Mouse (Mus musculus): ENCODE measurements around the gene Orai3. TPM values are rescaled to one million over a fixed set of nuclear protein-coding genes. Genes with fewer than 3 reads are reported as not detected.
"Not testable (repeated sequence)": the region's sequence is repeated elsewhere in the genome, so short reads cannot be mapped to it uniquely, and the experiment has no call there.

Gene Orai3
- 4.8 and 5.4 TPM in 2 replicates for polyA plus RNA-seq (2015; fragmentation: Nextera tagmentation; extraction: Ambion mirVana)

- peak; percentile 61 for ATAC-seq
- no peaks in the 10 kb centered on the region for H3K27me3 ChIP-seq
- H3K4me2 ChIP-seq = peak within 1 kb of the TSS; percentile 80
- peak within 1 kb of the TSS; percentile 66 for H3K27ac ChIP-seq
- H3K4me3 ChIP-seq = peak within 1 kb of the TSS; percentile 47
- 1% methylated on average over 24 of the region's 24 CpGs for WGBS
- peak within 1 kb of the TSS; percentile 74 for H3K9ac ChIP-seq
- H3K4me1 ChIP-seq = peaks cover 35% of the 10 kb centered on the region
- H3K36me3 ChIP-seq (ENCODE audit: poor library complexity, severe bottlenecking) = peaks cover 40% of the 10 kb centered on the region
- H3K9me3 ChIP-seq (replicated peaks) = no peaks in the 10 kb centered on the region
Observed at GRCm38 (mm10) chr7:127769651-127770038, at the start of gene Orai3. Orai3 (plus strand) TSS chr7:127769815.

GRCm38 (mm10) chr7:127725490-127725889 lies 44.1 kb upstream of the Orai3 start:
- no peak for ATAC-seq
- Histone ChIP-seq H3K27ac (no peak overlapping the region), H3K9me3 (replicated peaks) (no peaks in the 10 kb centered on the region), H3K36me3 (ENCODE audit: poor library complexity, severe bottlenecking) (no peaks in the 10 kb centered on the region), H3K9ac (no peak overlapping the region), H3K4me2 (no peak overlapping the region), H3K27me3 (no peaks in the 10 kb centered on the region), H3K4me1 (no peaks in the 10 kb centered on the region), H3K4me3 (no peak overlapping the region)
- 18% methylated on average over 2 of the region's 2 CpGs for WGBS

- Histone ChIP-seq H3K4me2 (no peak overlapping the region), H3K27ac (no peak overlapping the region), H3K9me3 (replicated peaks) (no peaks in the 10 kb centered on the region), H3K9ac (no peak overlapping the region), H3K4me1 (no peaks in the 10 kb centered on the region), H3K27me3 (no peaks in the 10 kb centered on the region), H3K4me3 (no peak overlapping the region), H3K36me3 (ENCODE audit: poor library complexity, severe bottlenecking) (no peaks in the 10 kb centered on the region)
- WGBS = 48% methylated on average over 6 of the region's 6 CpGs
- ATAC-seq = no peak
Observed at GRCm38 (mm10) chr7:127725924-127726323, 43.7 kb upstream of the Orai3 start.

GRCm38 (mm10) chr7:127727898-127728297 lies 41.7 kb upstream of the Orai3 start:
- H3K9me3 ChIP-seq (replicated peaks) = no peaks in the 10 kb centered on the region
- 89% methylated on average over 7 of the region's 7 CpGs for WGBS
- H3K4me3 ChIP-seq = no peak overlapping the region
- H3K4me1 ChIP-seq = no peaks in the 10 kb centered on the region
- no peaks in the 10 kb centered on the region for H3K36me3 ChIP-seq (ENCODE audit: poor library complexity, severe bottlenecking)
- ATAC-seq = no peak
- no peak overlapping the region for H3K9ac ChIP-seq
- H3K27ac ChIP-seq = no peak overlapping the region
- no peaks in the 10 kb centered on the region for H3K27me3 ChIP-seq
- H3K4me2 ChIP-seq = no peak overlapping the region

- Histone ChIP-seq H3K9me3 (replicated peaks) (no peaks in the 10 kb centered on the region), H3K9ac (no peak overlapping the region), H3K27me3 (no peaks in the 10 kb centered on the region), H3K4me1 (no peaks in the 10 kb centered on the region), H3K4me3 (no peak overlapping the region), H3K4me2 (no peak overlapping the region), H3K27ac (no peak overlapping the region), H3K36me3 (ENCODE audit: poor library complexity, severe bottlenecking) (no peaks in the 10 kb centered on the region)
- no peak for ATAC-seq
- WGBS = 66% methylated on average over 4 of the region's 4 CpGs
Observed at GRCm38 (mm10) chr7:127730170-127730569, 39.4 kb upstream of the Orai3 start.

- not testable (repeated sequence) for H3K4me2 ChIP-seq; H3K4me3 ChIP-seq; H3K9me3 ChIP-seq (replicated peaks); H3K9ac ChIP-seq; ATAC-seq; H3K4me1 ChIP-seq; H3K27me3 ChIP-seq; H3K36me3 ChIP-seq (ENCODE audit: poor library complexity, severe bottlenecking); H3K27ac ChIP-seq
- no CpG with 5 or more reads among the region's 5 CpGs for WGBS
Observed at GRCm38 (mm10) chr7:127732066-127732465, 37.5 kb upstream of the Orai3 start, which contains the start of gene Ctf2. Ctf2 (minus strand) TSS chr7:127732166.

GRCm38 (mm10) chr7:127744366-127745045 lies 25.1 kb upstream of the Orai3 start, which contains the start of gene Fbxl19:
Fbxl19 (plus strand) TSS chr7:127744543.
- H3K9ac ChIP-seq = peak within 1 kb of the TSS; percentile 60
- peak within 1 kb of the TSS; percentile 89 for H3K4me2 ChIP-seq
- H3K9me3 ChIP-seq (replicated peaks) = no peaks in the 10 kb centered on the region
- peak within 1 kb of the TSS; percentile 91 for H3K27ac ChIP-seq
- 1% methylated on average over 26 of the region's 26 CpGs for WGBS
- no peaks in the 10 kb centered on the region for H3K27me3 ChIP-seq
- H3K4me3 ChIP-seq = peak within 1 kb of the TSS; percentile 93
- ATAC-seq = no peak
- peaks cover 15% of the 10 kb centered on the region for H3K36me3 ChIP-seq (ENCODE audit: poor library complexity, severe bottlenecking)
- H3K4me1 ChIP-seq = peaks cover 20% of the 10 kb centered on the region

GRCm38 (mm10) chr7:127745251-127745651 lies 24.4 kb upstream of the Orai3 start:
- Histone ChIP-seq H3K4me3 (peak overlapping the region; percentile 93), H3K27ac (peak overlapping the region; percentile 91), H3K9me3 (replicated peaks) (no peaks in the 10 kb centered on the region), H3K27me3 (no peaks in the 10 kb centered on the region), H3K9ac (peak overlapping the region; percentile 60), H3K36me3 (ENCODE audit: poor library complexity, severe bottlenecking) (peaks cover 22% of the 10 kb centered on the region), H3K4me2 (peak overlapping the region; percentile 89), H3K4me1 (peaks cover 20% of the 10 kb centered on the region)
- WGBS = under 1% methylated on average over 19 of the region's 19 CpGs
- ATAC-seq = peak; percentile 92

- peak overlapping the region; percentile 91 for H3K27ac ChIP-seq
- H3K27me3 ChIP-seq = no peaks in the 10 kb centered on the region
- H3K4me1 ChIP-seq = peaks cover 20% of the 10 kb centered on the region
- no peaks in the 10 kb centered on the region for H3K9me3 ChIP-seq (replicated peaks)
- H3K4me3 ChIP-seq = peak overlapping the region; percentile 93
- peak overlapping the region; percentile 93 for H3K9ac ChIP-seq
- WGBS = under 1% methylated on average over 35 of the region's 39 CpGs
- H3K36me3 ChIP-seq (ENCODE audit: poor library complexity, severe bottlenecking) = peaks cover 28% of the 10 kb centered on the region
- peak; percentile 88 for ATAC-seq
- peak overlapping the region; percentile 89 for H3K4me2 ChIP-seq
Observed at GRCm38 (mm10) chr7:127745652-127746493, 23.7 kb upstream of the Orai3 start.

- H3K9ac ChIP-seq = peak overlapping the region; percentile 93
- H3K27me3 ChIP-seq = no peaks in the 10 kb centered on the region
- ATAC-seq = no peak
- H3K27ac ChIP-seq = peak overlapping the region; percentile 86
- H3K9me3 ChIP-seq (replicated peaks) = no peaks in the 10 kb centered on the region
- H3K4me2 ChIP-seq = peak overlapping the region; percentile 89
- H3K4me3 ChIP-seq = peak overlapping the region; percentile 93
- WGBS = under 1% methylated on average over 43 of the region's 62 CpGs
- H3K36me3 ChIP-seq (ENCODE audit: poor library complexity, severe bottlenecking) = peaks cover 38% of the 10 kb centered on the region
- peaks cover 20% of the 10 kb centered on the region for H3K4me1 ChIP-seq
Observed at GRCm38 (mm10) chr7:127746494-127747491, 22.8 kb upstream of the Orai3 start.

- WGBS = 28% methylated on average over 6 of the region's 6 CpGs
- Histone ChIP-seq H3K27ac (peak overlapping the region; percentile 86), H3K4me1 (peaks cover 20% of the 10 kb centered on the region), H3K27me3 (no peaks in the 10 kb centered on the region), H3K9me3 (replicated peaks) (no peaks in the 10 kb centered on the region), H3K36me3 (ENCODE audit: poor library complexity, severe bottlenecking) (peaks cover 47% of the 10 kb centered on the region), H3K9ac (peak overlapping the region; percentile 93), H3K4me3 (peak overlapping the region; percentile 93), H3K4me2 (peak overlapping the region; percentile 89)
- no peak for ATAC-seq
Observed at GRCm38 (mm10) chr7:127747559-127748234, 21.9 kb upstream of the Orai3 start.
